Mouse (Mus musculus): Measurements from ENCODE around the gene Dmac1.

DNA sequence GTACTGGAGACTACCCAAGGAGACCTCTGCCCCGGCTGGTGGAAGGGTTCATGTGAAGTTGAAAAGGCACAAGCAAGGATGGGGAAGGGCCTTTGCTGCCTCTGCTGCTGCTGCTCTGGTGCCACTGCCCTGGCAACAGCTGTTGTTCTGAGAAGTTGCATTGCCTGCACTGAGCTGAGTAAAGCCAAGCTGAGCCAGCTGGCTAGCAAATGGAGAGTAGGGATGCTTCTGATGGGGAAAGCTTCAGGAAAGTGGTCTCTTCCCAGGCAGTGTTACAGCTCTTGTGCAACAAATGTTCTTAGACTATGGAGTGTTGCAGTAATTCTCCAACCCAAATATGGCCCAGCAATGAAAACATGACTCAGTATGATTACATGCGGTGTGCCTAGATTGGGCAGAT, 33.8 kb upstream of the Dmac1 start:
- TF ChIP-seq NRF1 (IDR thresholded peaks at IDR 0.05; ENCODE audit: insufficient read depth, low read depth, low read length, poor library complexity, severe bottlenecking), result no peak
- TF ChIP-seq ZNF384 (IDR thresholded peaks at IDR 0.05; ENCODE audit: low read depth, low read length), result no peak
- TF ChIP-seq POLR2A (IDR thresholded peaks at IDR 0.05; ENCODE audit: control insufficient read depth in 1 of 2, insufficient read depth in 1 of 2, low read depth in 1 of 2, low read length in 2 of 2, poor library complexity in 1 of 2), result no peak
- no peak for TF ChIP-seq TAL1 (IDR thresholded peaks at IDR 0.05; ENCODE audit: low read length)
- TF ChIP-seq HCFC1 (IDR thresholded peaks at IDR 0.05; ENCODE audit: low read depth, low read length), result no peak
- no peak for TF ChIP-seq CTCF (IDR thresholded peaks at IDR 0.05 in 2 of 3, conservative IDR thresholded peaks at IDR 0.05 in 1 of 3; ENCODE audit: control insufficient read depth in 1 of 3, insufficient read depth in 1 of 3, low read depth in 2 of 3, low read length in 3 of 3, poor library complexity in 1 of 3, severe bottlenecking in 1 of 3)
- TF ChIP-seq MAX (IDR thresholded peaks at IDR 0.05; ENCODE audit: low read length), result no peak
- no peak for TF ChIP-seq GATA1 (IDR thresholded peaks at IDR 0.05; ENCODE audit: low read depth, low read length)
- TF ChIP-seq CHD1 (IDR thresholded peaks at IDR 0.05; ENCODE audit: low read depth, low read length), result no peak
- TF ChIP-seq MEF2A (IDR thresholded peaks at IDR 0.05; ENCODE audit: extremely low read depth, insufficient replicate concordance, low read depth, low read length, poor library complexity, severe bottlenecking), result no peak
- no peak for TF ChIP-seq MAFK (IDR thresholded peaks at IDR 0.05; ENCODE audit: borderline replicate concordance, low read depth, low read length)

Measured in MEL (cell line).